Mouse (Mus musculus) embryonic facial prominence, embryonic 13.5 days (tissue): Measurements from ENCODE around the gene Krtcap2. TPM values are rescaled to one million over a fixed set of nuclear protein-coding genes. Genes with fewer than 3 reads are reported as not detected.

ENCODE experiments used
- ATAC-seq: fragments of 200-750 bp; cut with Nextera tagmentation; 2 replicates; pipeline ENCODE4 v1.8.0; 2017; ENCODE audit warnings: low read depth; ENCODE audit not compliant: insufficient number of reproducible peaks, insufficient read depth, low FRiP score, low TSS enrichment
- H3K27ac ChIP-seq: fragments of 300-500 bp; sonication (generic); 2 replicates; pipeline ENCODE4 v1.5.1; 2015; ENCODE audit warnings: moderate library complexity, mild to moderate bottlenecking, inconsistent platforms
- H3K27me3 ChIP-seq: fragments of 300-500 bp; sonication (generic); 2 replicates; pipeline ENCODE4 v1.6.1; 2015; ENCODE audit warnings: mild to moderate bottlenecking, inconsistent platforms
- H3K36me3 ChIP-seq: fragments of 300-500 bp; sonication (generic); 2 replicates; pipeline ENCODE4 v1.6.1; 2015; ENCODE audit warnings: mild to moderate bottlenecking, inconsistent platforms
- H3K4me1 ChIP-seq: fragments of 300-500 bp; sonication (generic); 2 replicates; pipeline ENCODE4 v1.6.1; 2015; ENCODE audit warnings: inconsistent platforms
- H3K4me2 ChIP-seq: fragments of 300-500 bp; sonication (generic); 2 replicates; pipeline ENCODE4 v1.6.1; 2015; ENCODE audit warnings: moderate library complexity, mild to moderate bottlenecking, inconsistent platforms
- H3K4me3 ChIP-seq: fragments of 300-500 bp; sonication (generic); 2 replicates; pipeline ENCODE4 v1.5.1; 2015; ENCODE audit warnings: mild to moderate bottlenecking, inconsistent platforms
- H3K9ac ChIP-seq: fragments of 300-500 bp; sonication (generic); 2 replicates; pipeline ENCODE4 v1.6.1; 2015; ENCODE audit warnings: mild to moderate bottlenecking, inconsistent platforms
- H3K9me3 ChIP-seq: fragments of 300-500 bp; sonication (generic); 2 replicates; pipeline ENCODE4 v1.6.1; 2016; ENCODE audit warnings: inconsistent platforms
- WGBS: fragments of 180-500 bp; shearing (Covaris S2); methylation state at CpG from one replicate; pipeline ENCODE4 v1.1.7; 2015; ENCODE audit warnings: mixed read lengths; 5-methylcytosine and 5-hydroxymethylcytosine counted together
- polyA plus RNA-seq: library from polyadenylated mRNA; unstranded; fragments of >200 nt; fragmentation: Nextera tagmentation; extraction: Ambion mirVana; gene quantifications from 2 replicates; pipeline ENCODE4 v1.2.1, GENCODE M21; 2015

Krtcap2 gene
- polyA plus RNA-seq, 1 experiment from 2014 or later = 300 TPM

- no peak overlapping the region for H3K4me3 ChIP-seq
- no peak overlapping the region for H3K4me2 ChIP-seq
- H3K27ac ChIP-seq = no peak overlapping the region
- 0 out of 2 replicates have a peak overlapping the region, but pooled peaks have one; percentile 2 for H3K9ac ChIP-seq
- no peaks in the 10 kb centered on the region for H3K9me3 ChIP-seq
- no peak for ATAC-seq
- peaks cover 13% of the 10 kb centered on the region for H3K27me3 ChIP-seq
- WGBS = 20% methylated on average over 2 of the region's 2 CpGs
- H3K36me3 ChIP-seq = no peaks in the 10 kb centered on the region
- peaks cover 36% of the 10 kb centered on the region for H3K4me1 ChIP-seq
Observed at GRCm38 (mm10) chr3:89285526-89285925, 39.8 kb downstream of the Krtcap2 start.

GRCm38 (mm10) chr3:89287286-89287685, 41.5 kb downstream of the Krtcap2 start:
- Histone ChIP-seq H3K4me3 (no peak overlapping the region), H3K9ac (no peak overlapping the region), H3K27me3 (no peaks in the 10 kb centered on the region), H3K4me1 (peaks cover 34% of the 10 kb centered on the region), H3K4me2 (no peak overlapping the region), H3K27ac (peak overlapping the region; percentile 33; the same call in 1 of the 2 replicates), H3K9me3 (no peaks in the 10 kb centered on the region), H3K36me3 (no peaks in the 10 kb centered on the region)
- 30% methylated on average over 5 of the region's 5 CpGs for WGBS
- ATAC-seq = no peak

GRCm38 (mm10) chr3:89288503-89288928, 42.8 kb downstream of the Krtcap2 start:
- H3K4me3 ChIP-seq = no peak overlapping the region
- H3K36me3 ChIP-seq = no peaks in the 10 kb centered on the region
- peaks cover 34% of the 10 kb centered on the region for H3K4me1 ChIP-seq
- no peaks in the 10 kb centered on the region for H3K27me3 ChIP-seq
- H3K9ac ChIP-seq = no peak overlapping the region
- no peak for ATAC-seq
- H3K27ac ChIP-seq = no peak overlapping the region
- WGBS = 52% methylated on average over 7 of the region's 7 CpGs
- no peaks in the 10 kb centered on the region for H3K9me3 ChIP-seq
- no peak overlapping the region for H3K4me2 ChIP-seq

GRCm38 (mm10) chr3:89291874-89292273, 46.1 kb downstream of the Krtcap2 start:
- no peaks in the 10 kb centered on the region for H3K9me3 ChIP-seq
- 64% methylated on average over 10 of the region's 10 CpGs for WGBS
- no peaks in the 10 kb centered on the region for H3K27me3 ChIP-seq
- no peak overlapping the region for H3K4me2 ChIP-seq
- peaks cover 23% of the 10 kb centered on the region; the same call in 1 of the 2 replicates for H3K4me1 ChIP-seq
- no peak overlapping the region for H3K4me3 ChIP-seq
- H3K9ac ChIP-seq = no peak overlapping the region
- ATAC-seq = no peak
- H3K36me3 ChIP-seq = no peaks in the 10 kb centered on the region
- H3K27ac ChIP-seq = no peak overlapping the region

- Histone ChIP-seq H3K4me2 (no peak overlapping the region), H3K36me3 (no peaks in the 10 kb centered on the region), H3K9me3 (no peaks in the 10 kb centered on the region), H3K4me1 (peaks cover 21% of the 10 kb centered on the region; the same call in 1 of the 2 replicates), H3K4me3 (no peak overlapping the region), H3K27ac (no peak overlapping the region), H3K9ac (no peak overlapping the region), H3K27me3 (no peaks in the 10 kb centered on the region)
- 74% methylated on average over 5 of the region's 5 CpGs for WGBS
- no peak for ATAC-seq
Observed at GRCm38 (mm10) chr3:89292303-89292702, 46.5 kb downstream of the Krtcap2 start.

- 88% methylated on average over 11 of the region's 11 CpGs for WGBS
- H3K27me3 ChIP-seq = no peaks in the 10 kb centered on the region
Observed at GRCm38 (mm10) chr3:89293247-89293918, 47.6 kb downstream of the Krtcap2 start.

GRCm38 (mm10) chr3:89294195-89294594, 48.4 kb downstream of the Krtcap2 start:
- H3K4me2 ChIP-seq = no peak overlapping the region
- 76% methylated on average over 5 of the region's 5 CpGs for WGBS
- no peak for ATAC-seq
- no peaks in the 10 kb centered on the region for H3K27me3 ChIP-seq
- H3K36me3 ChIP-seq = no peaks in the 10 kb centered on the region
- peaks cover 12% of the 10 kb centered on the region; the same call in 1 of the 2 replicates for H3K4me1 ChIP-seq
- no peaks in the 10 kb centered on the region for H3K9me3 ChIP-seq
- no peak overlapping the region for H3K27ac ChIP-seq
- H3K4me3 ChIP-seq = no peak overlapping the region
- H3K9ac ChIP-seq = no peak overlapping the region

More at GRCm38 (mm10) chr3:89293247-89293918, 47.6 kb downstream of the Krtcap2 start:
- Histone ChIP-seq H3K4me2 (no peak overlapping the region), H3K27ac (no peak overlapping the region), H3K9ac (no peak overlapping the region), H3K4me3 (no peak overlapping the region), H3K4me1 (peaks cover 13% of the 10 kb centered on the region; the same call in 1 of the 2 replicates), H3K36me3 (no peaks in the 10 kb centered on the region), H3K9me3 (no peaks in the 10 kb centered on the region)
- no peak for ATAC-seq

- 70% methylated on average over 8 of the region's 8 CpGs for WGBS
- Histone ChIP-seq H3K27me3 (peaks cover 4% of the 10 kb centered on the region; the same call in 1 of the 2 replicates), H3K27ac (no peak overlapping the region), H3K36me3 (no peaks in the 10 kb centered on the region), H3K9ac (no peak overlapping the region), H3K4me3 (no peak overlapping the region), H3K4me1 (peaks cover 18% of the 10 kb centered on the region), H3K9me3 (no peaks in the 10 kb centered on the region), H3K4me2 (no peak overlapping the region)
- ATAC-seq = no peak
Observed at GRCm38 (mm10) chr3:89295685-89296230, 50.0 kb downstream of the Krtcap2 start.

GRCm38 (mm10) chr3:89296761-89297396, 51.1 kb downstream of the Krtcap2 start:
- Histone ChIP-seq H3K27me3 (peaks cover 4% of the 10 kb centered on the region; the same call in 1 of the 2 replicates), H3K36me3 (no peaks in the 10 kb centered on the region), H3K4me3 (no peak overlapping the region), H3K9ac (no peak overlapping the region), H3K4me2 (no peak overlapping the region), H3K27ac (no peak overlapping the region), H3K9me3 (no peaks in the 10 kb centered on the region), H3K4me1 (peaks cover 12% of the 10 kb centered on the region)
- 77% methylated on average over 11 of the region's 11 CpGs for WGBS
- no peak for ATAC-seq

GRCm38 (mm10) chr3:89298908-89299307, 53.1 kb downstream of the Krtcap2 start:
- ATAC-seq = no peak
- WGBS = 84% methylated on average over 6 of the region's 6 CpGs

GRCm38 (mm10) chr3:89299499-89299898, 53.7 kb downstream of the Krtcap2 start:
- Histone ChIP-seq H3K27me3 (peaks cover 4% of the 10 kb centered on the region; the same call in 1 of the 2 replicates), H3K27ac (peak overlapping the region; percentile 44), H3K4me2 (peak overlapping the region; percentile 57), H3K4me3 (peak overlapping the region; percentile 29), H3K36me3 (no peaks in the 10 kb centered on the region), H3K9me3 (no peaks in the 10 kb centered on the region), H3K9ac (peak overlapping the region; percentile 59), H3K4me1 (peaks cover 12% of the 10 kb centered on the region)
- WGBS = 2% methylated on average over 14 of the region's 14 CpGs
- no peak for ATAC-seq

More at GRCm38 (mm10) chr3:89298908-89299307, 53.1 kb downstream of the Krtcap2 start:
- Histone ChIP-seq H3K27me3 (peaks cover 4% of the 10 kb centered on the region; the same call in 1 of the 2 replicates), H3K9ac (no peak overlapping the region), H3K36me3 (no peaks in the 10 kb centered on the region), H3K4me1 (peaks cover 12% of the 10 kb centered on the region), H3K9me3 (no peaks in the 10 kb centered on the region), H3K4me3 (no peak overlapping the region), H3K4me2 (peak overlapping the region; percentile 57), H3K27ac (no peak overlapping the region)
